Mouse (Mus musculus) myocyte (in vitro differentiated cells): ENCODE results near the gene Tmprss2.

Source experiments
- E2F4 ChIP-seq: IDR thresholded peaks from one replicate; pipeline ENCODE4 v1.6.1; 2011; ENCODE audit warnings: mild to moderate bottlenecking, control low read depth, moderate library complexity; ENCODE audit not compliant: insufficient read depth
- MYOG ChIP-seq, 3 experiments: IDR thresholded peaks; one replicate each; pipeline ENCODE4 v1.6.1; 2011; ENCODE audit warnings: control low read depth in 2 of 3, low read depth in 2 of 3, mild to moderate bottlenecking in 2 of 3; ENCODE audit not compliant: insufficient read length in 2 of 3, control insufficient read depth in 1 of 3, insufficient read depth in 1 of 3
- POLR2A ChIP-seq: IDR thresholded peaks from one replicate; pipeline ENCODE4 v1.6.1; 2011; ENCODE audit warnings: low read depth, mild to moderate bottlenecking, control low read depth, moderate library complexity; ENCODE audit not compliant: insufficient read length
- POLR2AphosphoS2 ChIP-seq: IDR thresholded peaks from one replicate; pipeline ENCODE4 v1.6.1; 2011; ENCODE audit warnings: low read depth, control low read depth; ENCODE audit not compliant: insufficient read length
- SRF ChIP-seq: IDR thresholded peaks from one replicate; pipeline ENCODE4 v1.6.1; 2011; ENCODE audit warnings: low read depth; ENCODE audit not compliant: control insufficient read depth, insufficient read length

- TF ChIP-seq SRF: no peak
- TF ChIP-seq POLR2AphosphoS2: no peak
- TF ChIP-seq POLR2A: no peak
- TF ChIP-seq MYOG (IDR thresholded peaks at IDR 0.05; ENCODE audit: control insufficient read depth in 1 of 3, insufficient read depth in 1 of 3, insufficient read length in 2 of 3, low read depth in 2 of 3): no peak
- no peak for TF ChIP-seq E2F4
These were observed 44.8 kb upstream of the Tmprss2 start for GRCm38 (mm10) chr16:97655800-97656199.
